Mouse (Mus musculus) midbrain, postnatal 0 days (tissue): ENCODE measurements around the gene Timp3. TPM values are rescaled to one million over a fixed set of nuclear protein-coding genes. Genes with fewer than 3 reads are reported as not detected.

ENCODE experiments used
- ATAC-seq: fragments of 200-750 bp; cut with Nextera tagmentation; 2 replicates; pipeline ENCODE4 v1.8.0; 2017; ENCODE audit warnings: moderate number of reproducible peaks, mild to moderate bottlenecking, moderate TSS enrichment, moderate library complexity; ENCODE audit not compliant: low FRiP score
- DNase-seq: peaks from one replicate; pipeline ENCODE4 v3.0.0-alpha.2; 2015; ENCODE audit warnings: low spot score
- H3K27ac ChIP-seq: fragments of 300-500 bp; sonication (generic); 2 replicates; pipeline ENCODE4 v1.5.1; 2014; ENCODE audit warnings: low read depth, mild to moderate bottlenecking, low read length, mixed read lengths
- H3K27me3 ChIP-seq: fragments of 300-500 bp; sonication (generic); 2 replicates; pipeline ENCODE4 v1.6.1; 2014; ENCODE audit warnings: low read length, control low read depth, mixed read lengths; ENCODE audit not compliant: insufficient read depth
- H3K36me3 ChIP-seq: fragments of 300-500 bp; sonication (generic); 2 replicates; pipeline ENCODE4 v1.6.1; 2014; ENCODE audit warnings: low read length, control low read depth, mixed read lengths; ENCODE audit not compliant: insufficient read depth
- H3K4me1 ChIP-seq: fragments of 300-500 bp; sonication (generic); 2 replicates; pipeline ENCODE4 v1.6.1; 2014; ENCODE audit warnings: mild to moderate bottlenecking, control low read depth, antibody characterized with exemption, low read length, mixed read lengths; ENCODE audit not compliant: insufficient read depth
- H3K4me2 ChIP-seq: fragments of 300-500 bp; sonication (generic); 2 replicates; pipeline ENCODE4 v1.6.1; 2014; ENCODE audit warnings: low read depth, mild to moderate bottlenecking, low read length, mixed read lengths; ENCODE audit not compliant: poor library complexity, severe bottlenecking
- H3K4me3 ChIP-seq: fragments of 300-500 bp; sonication (generic); 2 replicates; pipeline ENCODE4 v1.5.1; 2014; ENCODE audit warnings: low read depth, mild to moderate bottlenecking, low read length, moderate library complexity
- H3K9ac ChIP-seq: fragments of 300-500 bp; sonication (generic); replicated peaks from 2 replicates; pipeline ENCODE4 v1.6.1; 2014; ENCODE audit warnings: mild to moderate bottlenecking, low read length, moderate library complexity, mixed read lengths; ENCODE audit not compliant: poor library complexity, severe bottlenecking
- H3K9me3 ChIP-seq: fragments of 300-500 bp; sonication (generic); 2 replicates; pipeline ENCODE4 v1.6.1; 2016; ENCODE audit warnings: low read length, control low read depth
- CTCF ChIP-seq: IDR thresholded peaks from 2 replicates; pipeline ENCODE4 v1.5.1; 2016; ENCODE audit warnings: antibody characterized with exemption, mild to moderate bottlenecking
- WGBS: fragments of 180-500 bp; shearing (Covaris S2); extraction: QIAGEN DNeasy Blood & Tissue Kit; methylation state at CpG from one replicate; pipeline ENCODE4 v1.1.7; 2014; 5-methylcytosine and 5-hydroxymethylcytosine counted together
- polyA plus RNA-seq: library from polyadenylated mRNA; unstranded; fragments of >200 nt; fragmentation: Nextera tagmentation; extraction: Ambion mirVana; gene quantifications from 2 replicates; pipeline ENCODE4 v1.2.1, GENCODE M21; 2015
- total RNA-seq: library from RNA; depleted of rRNA; stranded (reverse); fragments of >200 nt; gene quantifications from 2 replicates; pipeline ENCODE4 v1.2.3, GENCODE M21; 2014

Gene Timp3
- total and polyA plus RNA-seq, 2 experiments from 2014 or later = 47.3 to 105 TPM

GRCm38 (mm10) chr10:86294599-86295365 lies 5.4 kb upstream of the Timp3 start:
- no peak for TF ChIP-seq CTCF
- Histone ChIP-seq H3K9ac (no peak overlapping the region), H3K4me3 (no peak overlapping the region), H3K27ac (no peak overlapping the region), H3K4me2 (no peak overlapping the region), H3K27me3 (no peaks in the 10 kb centered on the region; the same call in 1 of the 2 replicates), H3K4me1 (no peaks in the 10 kb centered on the region), H3K9me3 (no peaks in the 10 kb centered on the region), H3K36me3 (no peaks in the 10 kb centered on the region)
- ATAC-seq (no peak), DNase-seq (no peak)
- WGBS = 71% methylated on average over 10 of the region's 10 CpGs

- DNase-seq (no peak), ATAC-seq (no peak)
- WGBS = 34% methylated on average over 13 of the region's 13 CpGs
- Histone ChIP-seq H3K9me3 (no peaks in the 10 kb centered on the region), H3K27ac (no peak overlapping the region), H3K9ac (no peak overlapping the region), H3K4me2 (no peak overlapping the region), H3K36me3 (no peaks in the 10 kb centered on the region), H3K4me3 (no peak overlapping the region), H3K27me3 (no peaks in the 10 kb centered on the region; the same call in 1 of the 2 replicates), H3K4me1 (peaks cover 5% of the 10 kb centered on the region; the same call in 1 of the 2 replicates)
- TF ChIP-seq CTCF = no peak
Measured at GRCm38 (mm10) chr10:86295454-86296098, 4.6 kb upstream of the Timp3 start.

- Histone ChIP-seq H3K9me3 (no peaks in the 10 kb centered on the region), H3K9ac (no peak overlapping the region), H3K27ac (no peak overlapping the region), H3K4me2 (no peak overlapping the region), H3K4me1 (peaks cover 8% of the 10 kb centered on the region; the same call in 1 of the 2 replicates), H3K4me3 (no peak overlapping the region), H3K36me3 (no peaks in the 10 kb centered on the region), H3K27me3 (no peaks in the 10 kb centered on the region; the same call in 1 of the 2 replicates)
- WGBS = 7% methylated on average over 14 of the region's 14 CpGs
- peak; percentile 88 for TF ChIP-seq CTCF
- DNase-seq (peak; percentile 77), ATAC-seq (peak; percentile 71)
Measured at GRCm38 (mm10) chr10:86296111-86296510, 4.1 kb upstream of the Timp3 start.

- no peak for DNase-seq
- H3K9me3 ChIP-seq = no peaks in the 10 kb centered on the region
- no peak for ATAC-seq
- 88% methylated on average over 2 of the region's 2 CpGs for WGBS
- no peak overlapping the region for H3K4me3 ChIP-seq
- H3K9ac ChIP-seq = no peak overlapping the region
- H3K4me2 ChIP-seq = no peak overlapping the region
- peaks cover 8% of the 10 kb centered on the region; the same call in 1 of the 2 replicates for H3K4me1 ChIP-seq
- no peak for TF ChIP-seq CTCF
- no peaks in the 10 kb centered on the region; the same call in 1 of the 2 replicates for H3K27me3 ChIP-seq
- H3K27ac ChIP-seq = no peak overlapping the region
- no peaks in the 10 kb centered on the region for H3K36me3 ChIP-seq
Measured at GRCm38 (mm10) chr10:86297307-86297706, 2.9 kb upstream of the Timp3 start.

- H3K4me2 ChIP-seq = no peak overlapping the region
- no peaks in the 10 kb centered on the region; the same call in 1 of the 2 replicates for H3K27me3 ChIP-seq
- H3K9ac ChIP-seq = no peak overlapping the region
- TF ChIP-seq CTCF = no peak
- no peak for ATAC-seq
- no peak overlapping the region for H3K4me3 ChIP-seq
- peaks cover 14% of the 10 kb centered on the region; the same call in 1 of the 2 replicates for H3K4me1 ChIP-seq
- H3K9me3 ChIP-seq = no peaks in the 10 kb centered on the region
- no peaks in the 10 kb centered on the region for H3K36me3 ChIP-seq
- 64% methylated on average over 6 of the region's 6 CpGs for WGBS
- no peak for DNase-seq
- H3K27ac ChIP-seq = no peak overlapping the region
Measured at GRCm38 (mm10) chr10:86298326-86298725, 1.8 kb upstream of the Timp3 start.

- no peak for TF ChIP-seq CTCF
Measured at GRCm38 (mm10) chr10:86299795-86300194, 377 bp upstream of the Timp3 start.

More at GRCm38 (mm10) chr10:86299795-86300194, 377 bp upstream of the Timp3 start:
- H3K9me3 ChIP-seq = no peaks in the 10 kb centered on the region
- H3K4me3 ChIP-seq = peak overlapping the region; percentile 52
- peak overlapping the region; percentile 71 for H3K4me2 ChIP-seq
- H3K36me3 ChIP-seq = no peaks in the 10 kb centered on the region
- 41% methylated on average over 6 of the region's 6 CpGs for WGBS
- H3K27me3 ChIP-seq = no peaks in the 10 kb centered on the region; the same call in 1 of the 2 replicates
- no peak for ATAC-seq
- peaks cover 18% of the 10 kb centered on the region; the same call in 1 of the 2 replicates for H3K4me1 ChIP-seq
- peak overlapping the region; percentile 68 for H3K9ac ChIP-seq
- no peak for DNase-seq
- no peak overlapping the region for H3K27ac ChIP-seq
